Mouse (Mus musculus) liver, embryonic 12.5 days (tissue): ENCODE measurements around the gene Trim59. TPM values are rescaled to one million over a fixed set of nuclear protein-coding genes. Genes with fewer than 3 reads are reported as not detected.
"Not testable (repeated sequence)": the region's sequence is repeated elsewhere in the genome, so short reads cannot be mapped to it uniquely, and the experiment has no call there.

Source experiments
- ATAC-seq: fragments of 200-750 bp; cut with Nextera tagmentation; 2 replicates; pipeline ENCODE4 v1.8.0; 2017; ENCODE audit warnings: moderate number of reproducible peaks, mild to moderate bottlenecking, moderate library complexity
- H3K27ac ChIP-seq: fragments of 300-500 bp; sonication (generic); 2 replicates; pipeline ENCODE4 v1.5.1; 2016; ENCODE audit warnings: mild to moderate bottlenecking
- H3K27me3 ChIP-seq: fragments of 300-500 bp; sonication (generic); replicated peaks from 2 replicates; pipeline ENCODE4 v1.6.1; 2016; ENCODE audit warnings: mild to moderate bottlenecking, moderate library complexity
- H3K36me3 ChIP-seq: fragments of 300-500 bp; sonication (generic); 2 replicates; pipeline ENCODE4 v1.6.1; 2016; ENCODE audit warnings: mild to moderate bottlenecking, moderate library complexity
- H3K4me1 ChIP-seq: fragments of 300-500 bp; sonication (generic); 2 replicates; pipeline ENCODE4 v1.6.1; 2016
- H3K4me2 ChIP-seq: fragments of 300-500 bp; sonication (generic); 2 replicates; pipeline ENCODE4 v1.6.1; 2016; ENCODE audit warnings: mild to moderate bottlenecking, moderate library complexity
- H3K4me3 ChIP-seq: fragments of 300-500 bp; sonication (generic); 2 replicates; pipeline ENCODE4 v1.5.1; 2016; ENCODE audit warnings: mild to moderate bottlenecking, moderate library complexity
- H3K9ac ChIP-seq: fragments of 300-500 bp; sonication (generic); 2 replicates; pipeline ENCODE4 v1.6.1; 2016; ENCODE audit warnings: mild to moderate bottlenecking, moderate library complexity
- H3K9me3 ChIP-seq: fragments of 300-500 bp; sonication (generic); replicated peaks from 2 replicates; pipeline ENCODE4 v1.6.1; 2016; ENCODE audit warnings: mild to moderate bottlenecking, moderate library complexity
- WGBS: fragments of 180-500 bp; shearing (Covaris S2); methylation state at CpG from one replicate; pipeline ENCODE4 v1.1.7; 2016; ENCODE audit not compliant: insufficient replicate concordance; 5-methylcytosine and 5-hydroxymethylcytosine counted together
- polyA plus RNA-seq: library from polyadenylated mRNA; unstranded; fragments of >200 nt; fragmentation: Nextera tagmentation; extraction: Ambion mirVana; gene quantifications from 2 replicates; pipeline ENCODE4 v1.2.1, GENCODE M21; 2016

The Trim59 gene
- polyA plus RNA-seq, 1 experiment from 2014 or later, result 162 TPM

DNA sequence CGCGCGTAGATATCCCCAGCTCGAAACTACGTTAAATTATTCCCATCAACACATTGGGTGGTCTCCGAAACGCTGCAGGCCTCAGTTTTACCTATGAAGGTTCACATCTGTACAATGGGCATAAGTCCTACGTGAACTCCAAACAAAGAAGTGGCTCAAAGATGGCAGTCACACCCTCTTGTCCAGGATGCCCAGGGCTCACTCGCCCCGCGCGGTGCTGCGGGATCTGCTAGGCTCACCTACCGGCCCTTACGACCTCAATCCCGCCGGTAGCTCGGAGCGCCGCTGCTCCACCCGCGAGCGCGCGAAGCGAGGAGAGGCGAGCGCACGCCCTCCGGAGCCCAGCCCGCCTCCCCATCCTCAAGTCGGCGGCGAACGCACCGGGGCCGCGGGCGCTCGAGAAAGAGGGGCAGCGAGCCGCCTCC lies 376 bp downstream of the Trim59 start:
- peaks cover 37% of the 10 kb centered on the region for H3K36me3 ChIP-seq
- H3K4me3 ChIP-seq, result peak overlapping the region; percentile 96
- WGBS, result under 1% methylated on average over 42 of the region's 42 CpGs
- peaks cover 53% of the 10 kb centered on the region for H3K4me1 ChIP-seq
- H3K27me3 ChIP-seq, result no peaks in the 10 kb centered on the region
- H3K4me2 ChIP-seq, result peak overlapping the region; percentile 88
- no peaks in the 10 kb centered on the region for H3K9me3 ChIP-seq
- peak; percentile 64 for ATAC-seq
- peak overlapping the region; percentile 99 for H3K9ac ChIP-seq
- peak overlapping the region; percentile 98 for H3K27ac ChIP-seq

DNA sequence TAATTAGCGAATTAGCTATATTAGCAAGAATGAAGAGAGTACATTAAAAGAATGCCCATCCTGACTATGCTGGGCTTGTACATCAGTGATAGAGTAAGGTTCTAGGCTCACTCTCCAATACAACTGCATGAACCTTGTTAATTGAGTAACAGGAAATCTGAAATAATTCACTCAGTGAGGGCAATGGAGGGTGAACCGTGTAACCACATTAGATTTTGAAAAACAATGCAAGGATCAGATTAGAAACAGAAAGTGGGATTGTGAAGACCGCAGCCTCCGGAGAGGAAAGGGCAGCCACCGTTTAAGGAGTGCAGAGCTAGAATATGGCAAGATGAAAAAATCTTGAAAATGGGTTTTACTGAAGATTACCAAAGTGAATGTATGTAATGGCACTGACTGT lies 3.3 kb downstream of the Trim59 start:
- peaks cover 59% of the 10 kb centered on the region for H3K36me3 ChIP-seq
- ATAC-seq, result no peak
- H3K4me1 ChIP-seq, result peaks cover 43% of the 10 kb centered on the region
- 57% methylated on average over 5 of the region's 5 CpGs for WGBS
- H3K27ac ChIP-seq, result no peak overlapping the region; the same call in 1 of the 2 replicates
- no peaks in the 10 kb centered on the region for H3K27me3 ChIP-seq
- peak overlapping the region; percentile 62 for H3K4me3 ChIP-seq
- H3K9ac ChIP-seq, result peak overlapping the region; percentile 70
- H3K4me2 ChIP-seq, result peak overlapping the region; percentile 75
- H3K9me3 ChIP-seq, result no peaks in the 10 kb centered on the region

DNA sequence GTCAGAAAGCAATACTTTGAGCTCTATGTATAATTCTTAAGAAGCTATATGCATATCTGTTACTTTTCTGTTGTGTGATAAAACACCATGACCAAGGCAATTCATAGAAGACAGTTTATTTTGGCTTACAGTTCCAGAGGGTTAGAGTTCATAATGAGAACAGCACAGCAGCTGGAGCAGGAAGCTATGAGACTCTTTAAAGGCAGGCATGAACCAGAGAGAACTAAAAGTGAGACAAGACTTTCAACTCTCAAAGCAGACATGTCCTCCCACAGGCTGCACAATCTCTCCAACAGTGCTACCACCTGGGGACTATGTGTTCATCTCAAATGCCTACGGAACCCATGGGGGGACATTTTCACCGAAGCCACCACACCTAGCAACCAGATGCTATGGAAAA lies 4.5 kb downstream of the Trim59 start:
- Histone ChIP-seq H3K9me3 (no peaks in the 10 kb centered on the region), H3K4me1 (peaks cover 32% of the 10 kb centered on the region), H3K4me2 (peak overlapping the region; percentile 75), H3K27ac (peak overlapping the region; percentile 70), H3K27me3 (no peaks in the 10 kb centered on the region), H3K36me3 (peaks cover 71% of the 10 kb centered on the region), H3K9ac (peak overlapping the region; percentile 70), H3K4me3 (peak overlapping the region; percentile 62)
- WGBS, result 91% methylated on average over 2 of the region's 2 CpGs
- ATAC-seq, result no peak

DNA sequence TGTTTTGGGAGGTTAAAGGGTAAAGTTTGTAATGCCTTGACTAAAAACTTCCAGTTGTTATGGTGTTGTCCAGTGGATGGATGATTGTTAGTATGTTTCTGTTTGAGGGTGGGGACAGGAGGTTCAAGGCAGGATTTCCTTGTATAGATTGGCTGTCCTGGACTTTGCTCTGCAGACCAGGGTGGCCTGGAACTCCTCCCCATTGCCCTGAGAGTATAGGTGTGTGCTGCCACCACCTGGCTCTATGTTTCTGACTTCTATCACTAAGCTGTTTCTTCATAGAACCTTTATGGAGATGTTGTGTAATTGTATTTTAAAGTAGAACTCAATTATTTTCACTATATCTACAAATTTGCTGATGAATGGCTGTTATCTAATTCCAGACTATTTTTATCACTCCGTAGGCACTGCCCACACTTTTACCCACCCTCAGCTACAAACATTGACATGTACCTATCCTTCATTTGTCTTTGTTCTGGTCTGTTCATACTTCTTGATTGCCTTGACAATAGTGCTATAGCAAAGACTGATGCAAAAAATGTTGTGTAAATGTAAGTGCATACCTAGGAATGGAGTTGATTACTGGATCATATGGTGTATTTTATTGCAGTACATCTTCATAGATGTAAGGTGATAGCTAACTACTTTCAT lies 18.3 kb downstream of the Trim59 start:
- H3K36me3 ChIP-seq, result peaks cover 89% of the 10 kb centered on the region

DNA sequence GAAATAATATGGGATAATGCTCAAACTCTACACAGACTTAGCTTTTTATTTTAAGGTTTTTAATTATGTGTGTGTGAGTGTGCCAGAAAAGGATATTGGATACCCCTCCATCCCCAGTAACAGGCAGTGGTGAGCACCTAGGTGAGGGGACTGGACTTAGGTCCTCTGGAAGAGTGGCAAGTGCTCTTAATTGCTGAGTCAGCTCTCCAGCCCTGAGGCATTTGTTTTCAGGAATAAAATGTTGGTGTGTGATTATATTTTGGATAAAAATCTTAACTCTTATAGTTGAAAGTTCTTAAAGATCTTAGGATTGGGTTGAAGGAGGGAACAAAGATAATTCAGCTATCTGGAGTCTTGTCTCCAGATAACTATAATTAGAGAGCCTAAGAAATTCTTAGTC lies 23.8 kb downstream of the Trim59 start:
- H3K27ac ChIP-seq, result no peak overlapping the region
- no peak overlapping the region for H3K4me3 ChIP-seq
- no peaks in the 10 kb centered on the region for H3K9me3 ChIP-seq
- no peak overlapping the region for H3K9ac ChIP-seq
- peaks cover 95% of the 10 kb centered on the region for H3K36me3 ChIP-seq
- no peak overlapping the region for H3K4me2 ChIP-seq
- no peaks in the 10 kb centered on the region for H3K27me3 ChIP-seq
- no peaks in the 10 kb centered on the region for H3K4me1 ChIP-seq
- ATAC-seq, result no peak

More for the DNA sequence above, 18.3 kb downstream of the Trim59 start:
- Histone ChIP-seq H3K27ac (no peak overlapping the region), H3K27me3 (no peaks in the 10 kb centered on the region), H3K4me1 (no peaks in the 10 kb centered on the region), H3K4me2 (no peak overlapping the region), H3K4me3 (no peak overlapping the region), H3K9ac (no peak overlapping the region), H3K9me3 (no peaks in the 10 kb centered on the region)
- WGBS, result 85% methylated on average over 1 of the region's 1 CpGs
- ATAC-seq, result peak; percentile 46; the same call in 1 of the 2 replicates

DNA sequence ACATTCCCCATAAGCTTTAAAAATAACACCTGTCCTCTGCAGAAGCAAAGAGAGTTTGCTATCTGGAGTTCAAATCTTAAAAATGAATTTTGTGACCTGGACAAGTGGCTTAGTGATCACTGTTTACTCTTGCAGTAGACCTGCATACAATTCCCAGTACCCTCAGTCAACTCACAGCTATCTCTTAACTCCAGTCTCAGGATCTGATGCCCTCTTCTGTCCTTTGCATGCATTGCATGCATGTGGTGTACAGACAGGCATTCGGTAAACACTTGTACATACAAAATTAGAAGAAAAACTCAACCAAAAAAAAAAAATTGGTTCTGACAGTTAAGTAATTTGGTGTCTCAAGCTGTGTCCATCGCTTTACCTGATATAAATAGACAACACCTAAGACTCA lies 24.3 kb downstream of the Trim59 start:
- H3K27ac ChIP-seq, result no peak overlapping the region
- no peaks in the 10 kb centered on the region for H3K9me3 ChIP-seq
- H3K9ac ChIP-seq, result no peak overlapping the region
- H3K4me3 ChIP-seq, result no peak overlapping the region
- no peaks in the 10 kb centered on the region for H3K4me1 ChIP-seq
- H3K4me2 ChIP-seq, result no peak overlapping the region
- no peaks in the 10 kb centered on the region for H3K27me3 ChIP-seq
- WGBS, result 91% methylated on average over 2 of the region's 2 CpGs
- H3K36me3 ChIP-seq, result peaks cover 95% of the 10 kb centered on the region
- ATAC-seq, result 0 out of 2 replicates have a peak, but pooled peaks have one; percentile 55

DNA sequence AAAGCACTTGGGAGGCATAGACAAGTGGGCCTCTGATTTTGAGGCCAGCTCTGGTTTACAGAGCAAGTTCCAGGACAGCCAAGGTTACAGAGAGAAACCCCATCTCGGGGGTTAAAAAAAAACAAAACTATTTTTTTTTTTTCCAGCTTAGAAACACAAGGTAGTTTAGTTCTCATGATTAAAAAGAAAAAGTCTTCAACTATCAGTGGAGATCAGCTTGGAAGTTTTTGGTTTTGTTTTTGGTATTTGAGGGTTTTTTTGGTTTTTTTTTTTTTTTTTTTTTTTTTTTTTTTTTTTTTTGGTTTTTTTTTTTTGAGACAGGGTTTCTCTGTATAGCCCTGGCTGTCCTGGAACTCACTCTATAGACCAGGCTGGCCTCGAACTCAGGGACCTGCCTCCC lies 25.9 kb downstream of the Trim59 start:
- H3K9me3 ChIP-seq, H3K9ac ChIP-seq, H3K27me3 ChIP-seq, H3K4me2 ChIP-seq, H3K27ac ChIP-seq, H3K4me3 ChIP-seq, ATAC-seq, H3K4me1 ChIP-seq: not testable (repeated sequence)
- 87% methylated on average over 2 of the region's 2 CpGs for WGBS
- H3K36me3 ChIP-seq, result peaks cover 96% of the 10 kb centered on the region

DNA sequence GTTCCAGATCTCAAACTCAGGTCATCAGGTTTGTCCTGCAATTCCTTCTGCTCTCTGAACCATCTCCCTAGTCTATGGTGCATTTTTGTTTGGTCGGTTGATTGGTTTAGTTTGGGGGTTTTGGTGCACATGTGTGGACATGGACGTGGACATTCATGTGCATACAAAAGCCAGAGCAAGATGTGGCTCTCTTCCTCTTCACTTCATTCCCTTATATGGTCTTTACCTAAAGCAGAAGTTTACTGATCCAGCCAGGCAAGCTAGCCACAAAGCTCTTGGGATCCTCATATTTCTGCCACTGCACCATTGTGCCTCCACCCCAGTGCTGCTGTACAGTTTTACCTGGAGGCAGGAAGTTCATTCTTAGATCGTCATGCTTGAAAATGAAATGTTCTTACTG lies 27.4 kb downstream of the Trim59 start:
- Histone ChIP-seq H3K4me2 (no peak overlapping the region), H3K27ac (no peak overlapping the region), H3K9me3 (no peaks in the 10 kb centered on the region), H3K27me3 (no peaks in the 10 kb centered on the region), H3K4me1 (no peaks in the 10 kb centered on the region), H3K9ac (no peak overlapping the region), H3K4me3 (no peak overlapping the region), H3K36me3 (peaks cover 97% of the 10 kb centered on the region)
- WGBS, result 86% methylated on average over 3 of the region's 3 CpGs
- ATAC-seq, result no peak

DNA sequence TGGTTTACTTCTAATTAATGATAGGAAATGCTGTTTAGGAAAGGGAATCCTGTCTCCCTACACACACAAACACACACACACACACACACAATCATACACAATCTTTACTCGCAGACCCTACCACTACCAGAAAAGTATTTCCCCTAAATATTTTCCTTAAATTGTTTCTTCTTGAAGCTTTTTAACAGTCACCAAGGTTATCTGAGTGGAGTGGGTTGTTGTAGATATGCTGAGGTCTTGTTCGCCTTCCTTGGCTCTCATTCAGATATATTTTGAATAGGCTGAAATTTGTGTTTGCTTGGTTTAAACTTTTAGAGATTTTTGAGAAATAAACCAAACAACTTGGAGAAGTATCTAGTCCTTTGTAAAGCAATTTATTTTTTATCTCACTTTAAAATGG lies 35.7 kb downstream of the Trim59 start:
- Histone ChIP-seq H3K27ac (no peak overlapping the region), H3K9me3 (no peaks in the 10 kb centered on the region), H3K36me3 (peaks cover 57% of the 10 kb centered on the region), H3K27me3 (no peaks in the 10 kb centered on the region), H3K4me3 (no peak overlapping the region), H3K4me1 (peaks cover 18% of the 10 kb centered on the region), H3K4me2 (peak overlapping the region; percentile 37; the same call in 1 of the 2 replicates), H3K9ac (no peak overlapping the region)
- ATAC-seq, result no peak
- WGBS, result 71% methylated on average over 2 of the region's 2 CpGs

DNA sequence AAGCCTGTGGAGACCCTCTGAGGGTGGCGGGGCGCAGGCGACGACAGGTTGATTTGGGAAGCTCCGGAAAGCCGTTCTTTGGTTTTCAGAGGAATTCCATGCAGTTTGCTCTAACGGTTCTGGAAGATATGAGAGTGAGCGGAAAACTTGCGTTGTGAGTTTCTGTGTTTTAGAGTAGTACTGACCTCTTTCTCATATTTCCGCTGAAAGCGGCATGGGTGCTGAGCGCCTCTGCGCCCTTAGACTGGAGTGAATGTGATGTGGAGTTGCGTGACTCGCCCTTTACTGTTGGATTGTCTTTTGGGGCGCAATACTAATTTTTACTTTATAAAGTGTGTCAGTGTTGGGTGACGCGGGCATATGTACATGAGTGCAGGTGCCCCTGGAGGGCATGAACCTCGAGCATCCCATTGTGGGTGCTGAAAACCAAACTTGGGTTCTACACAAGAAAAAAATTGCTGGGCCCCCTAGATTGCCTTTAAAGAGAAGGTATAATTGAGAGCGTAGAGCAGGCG lies 38.3 kb downstream of the Trim59 start:
- H3K27ac ChIP-seq, result peak overlapping the region; percentile 98

DNA sequence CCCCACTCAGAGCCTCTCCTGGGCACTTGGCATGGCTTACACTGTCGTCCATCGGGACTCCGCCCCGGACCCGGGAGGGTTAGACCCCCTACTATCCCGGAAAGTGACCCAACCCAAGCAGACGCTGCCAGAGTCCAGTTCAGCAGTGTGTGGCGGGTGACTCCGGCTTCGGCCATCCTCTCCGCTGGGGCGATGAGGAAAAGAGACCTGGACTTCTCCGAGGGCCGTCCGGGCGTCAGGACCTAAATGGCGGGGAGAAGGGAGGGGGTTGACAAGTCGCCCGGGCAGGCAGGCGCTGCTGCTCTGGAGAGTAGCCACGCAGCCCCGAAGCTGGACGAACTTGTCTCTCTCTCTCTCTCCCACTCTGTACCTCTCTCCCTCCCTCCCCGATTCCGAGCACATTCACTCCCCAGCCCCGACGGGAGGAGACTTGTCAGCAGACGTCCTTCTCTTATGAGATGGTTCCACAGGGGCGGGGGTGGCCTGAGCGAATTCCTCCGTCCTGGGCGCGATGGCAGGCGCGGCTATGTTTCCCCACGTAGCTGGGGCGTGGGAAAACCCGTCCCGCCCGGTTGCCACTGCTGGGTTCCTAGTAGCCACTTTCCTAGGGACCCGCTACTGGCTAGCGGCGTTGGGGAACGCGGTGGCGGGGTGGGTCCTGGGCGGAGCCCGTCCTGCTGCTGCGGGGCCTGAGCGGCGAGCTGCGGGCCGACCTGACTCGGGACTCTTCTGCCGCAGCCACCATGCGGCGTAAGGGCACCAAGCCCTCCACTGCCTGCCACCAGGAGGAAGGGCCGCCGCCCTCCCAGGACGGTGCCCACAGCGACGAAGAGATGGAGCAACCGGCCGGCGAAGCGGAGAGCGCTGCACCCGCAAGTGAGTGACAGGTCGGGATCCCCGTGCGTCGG lies 39.0 kb downstream of the Trim59 start:
- Histone ChIP-seq H3K27ac (peak overlapping the region; percentile 98), H3K4me2 (peak overlapping the region; percentile 79), H3K36me3 (peaks cover 42% of the 10 kb centered on the region), H3K9me3 (no peaks in the 10 kb centered on the region), H3K27me3 (no peaks in the 10 kb centered on the region), H3K9ac (peak overlapping the region; percentile 99), H3K4me1 (peaks cover 26% of the 10 kb centered on the region), H3K4me3 (peak overlapping the region; percentile 100)
- peak; percentile 72 for ATAC-seq
- under 1% methylated on average over 72 of the region's 72 CpGs for WGBS

More for the DNA sequence above, 38.3 kb downstream of the Trim59 start:
- H3K4me2 ChIP-seq, result peak overlapping the region; percentile 79
- WGBS, result 6% methylated on average over 21 of the region's 21 CpGs
- H3K4me3 ChIP-seq, result peak overlapping the region; percentile 100
- H3K27me3 ChIP-seq, result no peaks in the 10 kb centered on the region
- H3K9me3 ChIP-seq, result no peaks in the 10 kb centered on the region
- peaks cover 26% of the 10 kb centered on the region for H3K4me1 ChIP-seq
- ATAC-seq, result no peak
- H3K36me3 ChIP-seq, result peaks cover 42% of the 10 kb centered on the region
- peak overlapping the region; percentile 99 for H3K9ac ChIP-seq
